Mouse (Mus musculus) CH12.LX (cell line): ENCODE data around the gene Olfml2a. TPM values are rescaled to one million over a fixed set of nuclear protein-coding genes. Genes with fewer than 3 reads are reported as not detected.

ENCODE experiments used
- DNase-seq: peaks from one replicate; pipeline ENCODE4 v3.0.0-alpha.2; 2013; ENCODE audit errors: extremely low read depth
- H3K27ac ChIP-seq: 2 replicates; pipeline ENCODE4 v1.5.1; 2012; ENCODE audit warnings: low read depth, mild to moderate bottlenecking, control low read depth, moderate library complexity; ENCODE audit not compliant: insufficient read depth
- H3K27me3 ChIP-seq: replicated peaks from 2 replicates; pipeline ENCODE3; 2012; ENCODE audit warnings: inconsistent platforms
- H3K36me3 ChIP-seq, 2 experiments: replicated peaks in 1 of 2; 2 replicates each; pipeline versions ENCODE3 to v1.6.1; 2012; ENCODE audit warnings: inconsistent platforms in 1 of 2, low read length in 1 of 2, mild to moderate bottlenecking in 1 of 2, mixed read lengths in 1 of 2, moderate library complexity in 1 of 2; ENCODE audit not compliant: control insufficient read depth in 1 of 2, insufficient read depth in 1 of 2
- H3K4me1 ChIP-seq, 2 experiments: 2 replicates each; pipeline ENCODE4 v1.6.1; 2012; ENCODE audit warnings: inconsistent platforms in 1 of 2, moderate library complexity in 1 of 2; ENCODE audit not compliant: insufficient read depth in 2 of 2, control insufficient read depth in 1 of 2
- H3K4me2 ChIP-seq: 2 replicates; pipeline ENCODE4 v1.6.1; 2012; ENCODE audit warnings: low read depth, mild to moderate bottlenecking, control low read depth; ENCODE audit not compliant: poor library complexity, insufficient read depth, severe bottlenecking
- H3K4me3 ChIP-seq, 3 experiments: fragments of 150-350 bp in 1 of 3; sonication (generic) in 1 of 3; replicated peaks in 1 of 3; 2 replicates each; pipeline versions ENCODE3 to v1.5.1; 2011 to 2012; ENCODE audit warnings: low read depth in 2 of 3, low read length in 2 of 3, mild to moderate bottlenecking in 2 of 3, moderate library complexity in 2 of 3, control low read depth in 1 of 3, improper control_type of control experiment in 1 of 3, inconsistent platforms in 1 of 3, mixed read lengths in 1 of 3; ENCODE audit not compliant: poor library complexity in 1 of 3
- H3K79me2 ChIP-seq: replicated peaks from 2 replicates; pipeline ENCODE4 v1.6.1; 2012; ENCODE audit warnings: mild to moderate bottlenecking, moderate library complexity; ENCODE audit not compliant: control insufficient read depth, poor library complexity, insufficient read depth, severe bottlenecking; ENCODE audit errors: extremely low read depth
- H3K9ac ChIP-seq: 2 replicates; pipeline ENCODE4 v1.6.1; 2012; ENCODE audit warnings: low read depth, mild to moderate bottlenecking, control low read depth, moderate library complexity; ENCODE audit not compliant: insufficient read depth
- H3K9me3 ChIP-seq: replicated peaks from 2 replicates; pipeline ENCODE3; 2012; ENCODE audit warnings: low read length, inconsistent platforms, mixed read lengths
- BHLHE40 ChIP-seq: IDR thresholded peaks from 2 replicates; pipeline ENCODE4 v1.6.1; 2011; ENCODE audit warnings: mild to moderate bottlenecking, low read depth, low read length, improper control_type of control experiment
- CHD1 ChIP-seq: IDR thresholded peaks from 2 replicates; pipeline ENCODE4 v1.6.1; 2012; ENCODE audit warnings: low read depth, low read length, improper control_type of control experiment, inconsistent platforms
- CTCF ChIP-seq, 2 experiments: IDR thresholded peaks in 1 of 2; conservative IDR thresholded peaks in 1 of 2; 2 replicates each; pipeline ENCODE4 v1.5.1; 2011 to 2012; ENCODE audit warnings: low read depth in 2 of 2, low read length in 2 of 2, improper control_type of control experiment in 1 of 2, inconsistent platforms in 1 of 2, mild to moderate bottlenecking in 1 of 2, moderate library complexity in 1 of 2
- ELF1 ChIP-seq: IDR thresholded peaks from 2 replicates; pipeline ENCODE4 v1.6.1; 2014; ENCODE audit warnings: low read depth, mild to moderate bottlenecking, inconsistent platforms, low read length, improper control_type of control experiment
- ETS1 ChIP-seq: conservative IDR thresholded peaks from 2 replicates; pipeline ENCODE4 v1.6.1; 2012; ENCODE audit warnings: low read depth, mild to moderate bottlenecking, inconsistent platforms, low read length, improper control_type of control experiment, moderate library complexity
- GABPA ChIP-seq: IDR thresholded peaks from 2 replicates; pipeline ENCODE4 v1.6.1; 2012; ENCODE audit warnings: low read depth, low read length, improper control_type of control experiment, inconsistent platforms; ENCODE audit not compliant: insufficient replicate concordance
- HCFC1 ChIP-seq: IDR thresholded peaks from 2 replicates; pipeline ENCODE4 v1.6.1; 2012; ENCODE audit warnings: low read depth, mild to moderate bottlenecking, inconsistent platforms, low read length, improper control_type of control experiment
- IRF4 ChIP-seq: IDR thresholded peaks from 2 replicates; pipeline ENCODE4 v1.6.1; 2014; ENCODE audit warnings: low read depth, mild to moderate bottlenecking, inconsistent platforms, low read length, improper control_type of control experiment
- KAT2A ChIP-seq: IDR thresholded peaks from 2 replicates; pipeline ENCODE4 v1.6.1; 2012; ENCODE audit warnings: low read length, improper control_type of control experiment, inconsistent platforms; ENCODE audit not compliant: insufficient replicate concordance
- MAFK ChIP-seq: IDR thresholded peaks from 2 replicates; pipeline ENCODE4 v1.6.1; 2011; ENCODE audit warnings: low read length, improper control_type of control experiment; ENCODE audit not compliant: insufficient replicate concordance
- MAX ChIP-seq: IDR thresholded peaks from 2 replicates; pipeline ENCODE4 v1.6.1; 2011; ENCODE audit warnings: low read length, improper control_type of control experiment
- MXI1 ChIP-seq: IDR thresholded peaks from 2 replicates; pipeline ENCODE4 v1.6.1; 2011; ENCODE audit warnings: mild to moderate bottlenecking, low read depth, low read length, improper control_type of control experiment
- MYC ChIP-seq: IDR thresholded peaks from 2 replicates; pipeline ENCODE4 v1.6.1; 2011; ENCODE audit warnings: low read depth, mild to moderate bottlenecking, improper control_type of control experiment, low read length
- NELFE ChIP-seq: IDR thresholded peaks from 2 replicates; pipeline ENCODE4 v1.6.1; 2011; ENCODE audit warnings: low read depth, low read length, improper control_type of control experiment
- NRF1 ChIP-seq: IDR thresholded peaks from 2 replicates; pipeline ENCODE4 v1.6.1; 2014; ENCODE audit warnings: low read depth, mild to moderate bottlenecking, inconsistent platforms, low read length, improper control_type of control experiment, moderate library complexity
- POLR2A ChIP-seq: IDR thresholded peaks from 2 replicates; pipeline ENCODE4 v1.6.1; 2011; ENCODE audit warnings: low read depth, mild to moderate bottlenecking, improper control_type of control experiment, low read length
- RAD21 ChIP-seq: IDR thresholded peaks from 2 replicates; pipeline ENCODE4 v1.6.1; 2011; ENCODE audit warnings: low read depth, mild to moderate bottlenecking, low read length, improper control_type of control experiment, moderate library complexity
- SIN3A ChIP-seq: IDR thresholded peaks from 2 replicates; pipeline ENCODE4 v1.6.1; 2012; ENCODE audit warnings: low read length, improper control_type of control experiment, inconsistent platforms
- SMC3 ChIP-seq: IDR thresholded peaks from 2 replicates; pipeline ENCODE4 v1.6.1; 2011; ENCODE audit warnings: low read depth, low read length, improper control_type of control experiment
- ZC3H11A ChIP-seq: IDR thresholded peaks from 2 replicates; pipeline ENCODE4 v1.6.1; 2012; ENCODE audit warnings: low read depth, mild to moderate bottlenecking, inconsistent platforms, low read length, improper control_type of control experiment
- ZKSCAN1 ChIP-seq: IDR thresholded peaks from 2 replicates; pipeline ENCODE4 v1.6.1; 2012; ENCODE audit warnings: low read depth, inconsistent platforms, low read length, improper control_type of control experiment, borderline replicate concordance
- ZNF384 ChIP-seq: IDR thresholded peaks from 2 replicates; pipeline ENCODE4 v1.6.1; 2012; ENCODE audit warnings: low read depth, low read length, improper control_type of control experiment, inconsistent platforms
- dilution Hi-C: fragments of 300-500 bp; cut with MboI; formaldehyde crosslinking; loops from 2 replicates; pipeline ENCODE4 v1.14.3; 2020; ENCODE audit warnings: low sequenced_read_pairs; ENCODE audit not compliant: extremely low pct_unique_long_range_greater_than_20kb, extremely low pct_ligation_motif_present
- in situ Hi-C: fragments of 300-500 bp; cut with MboI; formaldehyde crosslinking; loops from 3 replicates; pipeline ENCODE4 v1.14.3; 2019; ENCODE audit warnings: low sequenced_read_pairs, low pct_ligation_motif_present, low pct_unique_long_range_greater_than_20kb, mixed read lengths
- polyA plus RNA-seq: library from polyadenylated mRNA; unstranded; fragments of >175 nt; gene quantifications from 2 replicates; pipeline ENCODE4 v1.2.1, GENCODE M21; 2012; ENCODE audit warnings: low read depth; ENCODE audit not compliant: insufficient read length
- total RNA-seq, 2 experiments: library from RNA; depleted of rRNA; stranded (reverse); fragments of 300-350 nt in 1 of 2; fragments of >200 nt in 1 of 2; gene quantifications; 2 replicates each; pipeline ENCODE4 v1.2.3; 2012 to 2014

Gene Olfml2a
- total and polyA plus RNA-seq, 3 experiments, result 4.3 to 8.5 (median 5.5) TPM

DNA sequence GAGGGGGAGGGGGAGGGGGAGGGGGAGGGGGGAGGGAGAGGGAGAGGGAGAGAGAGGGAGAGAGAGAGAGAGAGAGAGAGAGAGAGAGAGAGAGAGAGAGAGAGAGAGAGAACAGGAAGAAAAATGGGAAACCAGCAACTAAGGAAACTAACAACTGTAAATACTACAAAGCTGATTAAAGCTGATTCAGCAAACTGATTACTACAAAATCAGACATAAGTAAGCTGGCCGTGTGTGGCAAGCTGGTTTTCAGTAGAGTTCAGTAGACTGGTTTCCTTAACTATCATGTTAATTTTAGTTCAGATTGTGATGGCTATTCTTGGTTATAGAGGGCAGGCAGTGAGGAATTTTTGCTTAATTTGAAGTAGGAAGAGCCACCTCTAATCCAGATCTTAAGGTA, 23.2 kb upstream of the Olfml2a start:
- no peak overlapping the region for H3K27ac ChIP-seq
- dilution Hi-C loops, result no loop called here

DNA sequence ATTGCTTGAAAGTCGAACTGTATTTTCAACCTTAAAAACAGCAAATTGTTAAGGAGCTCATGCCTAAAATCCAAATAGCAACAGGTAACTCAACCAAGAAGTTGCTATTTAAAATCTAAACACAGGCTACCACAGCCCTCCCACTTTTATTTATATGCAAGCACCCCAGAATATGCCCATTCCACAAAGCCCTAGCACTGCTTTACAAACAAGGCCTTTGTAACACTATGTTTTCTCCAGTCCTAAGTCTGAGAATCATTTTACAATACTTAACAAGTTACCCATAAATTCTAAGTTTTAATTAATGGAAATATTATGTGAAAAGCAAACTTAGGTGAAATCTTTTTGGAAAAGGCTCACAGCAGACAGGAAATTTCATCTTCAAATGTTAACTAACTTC, 17.3 kb upstream of the Olfml2a start:
- no peak overlapping the region for H3K27ac ChIP-seq
- no peaks in the 10 kb centered on the region for H3K27me3 ChIP-seq
- peaks cover 0 to 20% of the 10 kb centered on the region in 2 experiments; a peak in 2 of 4 replicates for H3K4me1 ChIP-seq
- H3K36me3 ChIP-seq, result no peaks in the 10 kb centered on the region
- no peaks in the 10 kb centered on the region for H3K9me3 ChIP-seq
- TF ChIP-seq ELF1, result no peak
- no peak for TF ChIP-seq IRF4
- TF ChIP-seq BHLHE40, result no peak
- no peak for TF ChIP-seq KAT2A
- TF ChIP-seq POLR2A, result no peak
- TF ChIP-seq MAX, result no peak
- no peak for TF ChIP-seq NRF1
- no peak for TF ChIP-seq MXI1
- TF ChIP-seq SIN3A, result no peak
- H3K79me2 ChIP-seq, result no peaks in the 10 kb centered on the region
- no peak overlapping the region for H3K9ac ChIP-seq
- dilution Hi-C loops, result no loop called here
- no peak for DNase-seq
- no peak overlapping the region for H3K4me3 ChIP-seq
- in situ Hi-C loops, result no loop called here
- H3K4me2 ChIP-seq, result no peak overlapping the region

More for the DNA sequence above, 23.2 kb upstream of the Olfml2a start:
- peaks cover 0 to 9% of the 10 kb centered on the region in 2 experiments; a peak in 2 of 4 replicates for H3K4me1 ChIP-seq
- peak; percentile 77 for TF ChIP-seq MAFK
- no peak for TF ChIP-seq KAT2A
- no peak for TF ChIP-seq NELFE
- TF ChIP-seq GABPA, result no peak
- TF ChIP-seq ELF1, result no peak
- TF ChIP-seq ZNF384, result no peak
- TF ChIP-seq, all 38 proteins: peak for 1
- in situ Hi-C loops, result no loop called here
- H3K79me2 ChIP-seq, result no peaks in the 10 kb centered on the region
- H3K9ac ChIP-seq, result no peak overlapping the region
- H3K4me2 ChIP-seq, result no peak overlapping the region
- H3K9me3 ChIP-seq, result no peaks in the 10 kb centered on the region
- no peak for DNase-seq
- no peaks in the 10 kb centered on the region for H3K27me3 ChIP-seq
- H3K4me3 ChIP-seq, result no peak overlapping the region
- H3K36me3 ChIP-seq, result no peaks in the 10 kb centered on the region

DNA sequence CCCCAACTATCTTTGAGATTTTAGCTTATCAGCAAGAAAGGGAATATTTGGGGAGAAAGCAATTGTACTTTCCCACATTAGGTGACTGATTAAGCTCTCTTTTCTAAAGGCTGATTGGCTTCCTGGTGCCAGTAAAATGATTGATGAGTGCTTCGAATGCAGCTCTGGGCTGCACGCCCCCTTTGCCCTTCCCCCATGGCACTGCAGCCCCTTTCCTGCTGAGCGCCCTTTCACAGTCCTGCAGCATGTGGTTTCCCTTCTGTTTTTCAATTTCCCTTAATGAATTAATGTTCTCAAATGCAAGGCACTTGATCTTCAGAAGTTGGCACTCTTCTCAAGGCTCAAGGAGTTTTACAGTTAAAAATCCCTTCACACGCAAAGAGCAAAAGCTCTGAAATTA, 16.8 kb upstream of the Olfml2a start:
- no peak for TF ChIP-seq RAD21
- no peak for TF ChIP-seq IRF4
- no peak for TF ChIP-seq SMC3
- TF ChIP-seq ZKSCAN1, result no peak
- TF ChIP-seq NELFE, result no peak
- no peak for TF ChIP-seq MYC
- no peak for TF ChIP-seq ETS1
- TF ChIP-seq MAX, result no peak
- TF ChIP-seq CTCF (conservative IDR thresholded peaks at IDR 0.05 in 1 of 2, IDR thresholded peaks at IDR 0.05 in 1 of 2; ENCODE audit: low read depth in 2 of 2, low read length in 2 of 2), result no peak
- TF ChIP-seq CHD1, result no peak
- TF ChIP-seq BHLHE40, result no peak
- TF ChIP-seq ZC3H11A, result no peak
- no peak for TF ChIP-seq ZNF384
- TF ChIP-seq HCFC1, result no peak
- no peak for DNase-seq
- Histone ChIP-seq H3K4me2 (no peak overlapping the region), H3K4me3 (no peak overlapping the region), H3K27me3 (no peaks in the 10 kb centered on the region), H3K36me3 (no peaks in the 10 kb centered on the region), H3K79me2 (no peaks in the 10 kb centered on the region), H3K9ac (no peak overlapping the region), H3K9me3 (no peaks in the 10 kb centered on the region), H3K27ac (no peak overlapping the region), H3K4me1 (peaks cover 0 to 20% of the 10 kb centered on the region in 2 experiments; a peak in 2 of 4 replicates)
- dilution Hi-C loops (no loop called here), in situ Hi-C loops (no loop called here)
